Mouse (Mus musculus): ENCODE results near the gene Syne1.
A peak's percentile ranks its signal among the peaks of the same experiment; 100 is the strongest.

The Syne1 gene

GRCm38 (mm10) chr10:5423984-5424383, 127.3 kb downstream of the Syne1 start:
- peak; percentile 45 for DNase-seq (ENCODE audit: low spot score)

GRCm38 (mm10) chr10:5415730-5416129, 135.6 kb downstream of the Syne1 start:
- no peak for DNase-seq (ENCODE audit: low spot score)

- no peak for DNase-seq (ENCODE audit: low spot score)
These were observed 167.0 kb downstream of the Syne1 start for GRCm38 (mm10) chr10:5384131-5384776.

- no peak for DNase-seq (ENCODE audit: low spot score)
These were observed 169.7 kb downstream of the Syne1 start for GRCm38 (mm10) chr10:5381536-5381935.

- DNase-seq (ENCODE audit: low spot score): no peak
These were observed 172.3 kb downstream of the Syne1 start for GRCm38 (mm10) chr10:5378969-5379368.

GRCm38 (mm10) chr10:5369599-5369998, 181.7 kb downstream of the Syne1 start:
- DNase-seq (ENCODE audit: low spot score): no peak

- DNase-seq (ENCODE audit: low spot score): no peak
These were observed 183.0 kb downstream of the Syne1 start for GRCm38 (mm10) chr10:5368266-5368665.

- DNase-seq (ENCODE audit: low spot score): no peak
These were observed 183.7 kb downstream of the Syne1 start for GRCm38 (mm10) chr10:5367465-5368011.

GRCm38 (mm10) chr10:5360560-5360959, 190.7 kb downstream of the Syne1 start:
- DNase-seq (ENCODE audit: low spot score): no peak

- DNase-seq (ENCODE audit: low spot score): no peak
These were observed 194.7 kb downstream of the Syne1 start for GRCm38 (mm10) chr10:5356614-5357013.

- DNase-seq (ENCODE audit: low spot score): no peak
These were observed 197.9 kb downstream of the Syne1 start for GRCm38 (mm10) chr10:5353390-5353789.

GRCm38 (mm10) chr10:5346911-5347310, 204.4 kb downstream of the Syne1 start:
- DNase-seq (ENCODE audit: low spot score): no peak

GRCm38 (mm10) chr10:5343211-5343610, 208.1 kb downstream of the Syne1 start:
- DNase-seq (ENCODE audit: low spot score): no peak

- no peak for DNase-seq (ENCODE audit: low spot score)
These were observed 214.9 kb downstream of the Syne1 start for GRCm38 (mm10) chr10:5336394-5336793.

- no peak for DNase-seq (ENCODE audit: low spot score)
These were observed 218.5 kb downstream of the Syne1 start for GRCm38 (mm10) chr10:5332801-5333200.

- no peak for DNase-seq (ENCODE audit: low spot score)
These were observed 224.6 kb downstream of the Syne1 start for GRCm38 (mm10) chr10:5326716-5327115.

- DNase-seq (ENCODE audit: low spot score): no peak
These were observed 227.4 kb downstream of the Syne1 start for GRCm38 (mm10) chr10:5323741-5324395.

- DNase-seq (ENCODE audit: low spot score): no peak
These were observed 228.7 kb downstream of the Syne1 start for GRCm38 (mm10) chr10:5322562-5322961.

- DNase-seq (ENCODE audit: low spot score): peak; percentile 82
These were observed 233.7 kb downstream of the Syne1 start for GRCm38 (mm10) chr10:5317602-5318001.

- DNase-seq (ENCODE audit: low spot score): no peak
These were observed 238.8 kb downstream of the Syne1 start for GRCm38 (mm10) chr10:5312437-5312836.

GRCm38 (mm10) chr10:5309961-5310713, 241.1 kb downstream of the Syne1 start:
- DNase-seq (ENCODE audit: low spot score): peak; percentile 32

GRCm38 (mm10) chr10:5309398-5309797, 241.9 kb downstream of the Syne1 start:
- DNase-seq (ENCODE audit: low spot score): no peak

GRCm38 (mm10) chr10:5305555-5305954, 245.7 kb downstream of the Syne1 start:
- DNase-seq (ENCODE audit: low spot score): no peak
